Mouse (Mus musculus) A20 (cell line): ENCODE measurements around the gene Rps2.
"Not testable (repeated sequence)": the region's sequence is repeated elsewhere in the genome, so short reads cannot be mapped to it uniquely, and the experiment has no call there.

Source experiments
- DNase-seq: peaks from one replicate; pipeline ENCODE4 v3.0.0-alpha.2; 2011; ENCODE audit warnings: low read depth, low spot score

Rps2 gene

DNA sequence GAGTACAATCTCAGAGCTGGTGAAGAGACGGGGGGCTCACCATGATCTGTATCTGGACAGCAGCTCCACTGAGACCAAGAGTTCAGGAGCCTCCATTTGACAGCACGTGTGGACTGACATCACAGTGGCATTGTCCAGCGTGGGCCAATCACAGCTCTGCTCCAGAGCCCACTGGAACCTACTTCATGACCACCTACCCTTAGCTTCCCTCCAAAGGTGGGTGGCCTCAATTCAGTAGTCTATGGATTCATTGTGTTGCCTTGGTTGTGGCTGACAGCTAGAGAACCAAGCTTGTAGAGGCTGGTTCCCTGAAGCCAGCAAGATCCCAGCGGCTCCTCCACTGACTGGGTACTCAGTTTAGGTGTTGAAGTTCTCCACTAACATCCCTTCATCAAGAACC lies at the start of gene Rps2, which contains the start of gene Rnf151:
Gene Rps2, plus strand, starts transcription at position 174 of the 400 bp plus-strand sequence.
Gene Rnf151, minus strand, starts transcription at position 121 of the 400 bp plus-strand sequence.
- DNase-seq, result no peak

DNA sequence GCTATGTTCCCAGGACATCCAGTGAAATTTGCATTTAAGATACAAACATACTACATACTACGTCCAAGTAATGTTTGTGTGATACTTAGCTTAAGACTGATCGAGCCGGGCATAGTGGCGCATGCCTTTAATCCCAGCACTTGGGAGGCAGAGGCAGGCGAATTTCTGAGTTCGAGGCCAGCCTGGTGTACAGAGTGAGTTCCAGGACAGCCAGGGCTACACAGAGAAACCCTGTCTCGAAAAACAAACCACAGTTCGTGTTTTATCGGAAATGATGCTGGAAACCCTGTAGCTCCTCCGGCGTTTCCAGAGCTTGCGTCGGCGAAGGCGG lies 48.7 kb upstream of the Rps2 start:
- DNase-seq, result not testable (repeated sequence)

DNA sequence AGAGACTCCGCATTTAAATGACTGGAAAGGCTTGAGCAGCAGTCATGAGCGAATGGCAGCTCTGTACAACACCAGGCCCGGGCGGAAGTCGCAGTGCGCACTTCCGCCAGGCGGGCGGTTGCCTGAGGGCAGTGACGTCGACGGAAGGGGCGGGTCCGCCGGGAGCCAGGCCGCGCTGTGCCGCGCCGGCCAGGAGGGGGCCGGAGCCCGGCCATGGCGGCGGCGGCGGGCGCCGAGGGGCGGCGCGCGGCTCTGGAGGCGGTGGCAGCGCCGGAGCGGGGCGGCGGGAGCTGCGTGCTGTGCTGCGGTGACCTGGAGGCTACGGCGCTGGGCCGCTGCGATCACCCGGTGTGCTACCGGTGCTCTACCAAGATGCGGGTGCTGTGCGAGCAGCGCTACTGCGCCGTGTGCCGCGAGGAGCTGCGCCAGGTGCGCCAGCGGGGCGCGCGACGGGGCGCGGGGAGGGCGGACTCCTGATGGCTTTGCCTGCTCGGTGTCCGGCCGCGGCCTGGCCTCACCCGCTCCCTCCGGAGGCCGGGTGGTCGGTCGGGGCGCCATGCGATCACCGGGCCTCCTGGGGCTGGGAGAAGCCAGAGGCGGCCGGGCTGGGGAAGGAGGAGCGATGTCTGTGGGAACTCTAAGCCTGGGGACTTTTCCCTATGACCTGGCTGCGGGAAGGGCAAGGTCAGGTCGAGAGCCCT lies 48.2 kb upstream of the Rps2 start, which contains the start of gene Zfp598:
Gene Zfp598, plus strand, starts transcription at position 143 of the 701 bp plus-strand sequence.
- DNase-seq, result peak; percentile 94

DNA sequence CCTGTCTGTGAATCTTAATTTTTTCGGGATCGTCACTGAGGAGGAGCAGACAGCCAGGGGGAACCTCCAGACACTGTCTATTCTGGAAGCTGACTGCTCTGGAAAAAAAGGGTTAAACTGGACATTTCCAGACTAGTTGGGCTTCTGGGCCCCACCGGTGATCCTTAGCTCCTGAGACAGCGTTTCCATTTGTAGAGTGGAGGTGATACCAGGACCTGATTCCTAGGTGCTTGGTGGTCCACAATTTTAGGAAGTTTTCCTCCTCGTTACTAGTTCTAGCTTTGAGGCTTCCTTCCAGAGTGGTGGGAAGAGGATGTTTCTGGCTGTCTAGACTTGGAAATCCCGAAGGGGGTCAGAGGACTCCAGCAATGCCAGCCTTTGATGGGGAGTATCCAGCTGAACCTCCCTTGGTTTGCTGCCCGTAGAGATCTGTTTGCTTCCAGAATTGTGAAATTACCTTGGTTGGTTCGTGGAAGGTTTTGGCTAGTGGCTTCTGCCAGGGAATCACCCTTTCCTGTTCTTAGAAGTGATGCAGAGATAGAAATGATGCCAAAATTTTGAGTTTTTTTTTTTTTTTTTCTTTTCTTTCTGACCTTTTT lies 47.6 kb upstream of the Rps2 start:
- DNase-seq, result no peak

DNA sequence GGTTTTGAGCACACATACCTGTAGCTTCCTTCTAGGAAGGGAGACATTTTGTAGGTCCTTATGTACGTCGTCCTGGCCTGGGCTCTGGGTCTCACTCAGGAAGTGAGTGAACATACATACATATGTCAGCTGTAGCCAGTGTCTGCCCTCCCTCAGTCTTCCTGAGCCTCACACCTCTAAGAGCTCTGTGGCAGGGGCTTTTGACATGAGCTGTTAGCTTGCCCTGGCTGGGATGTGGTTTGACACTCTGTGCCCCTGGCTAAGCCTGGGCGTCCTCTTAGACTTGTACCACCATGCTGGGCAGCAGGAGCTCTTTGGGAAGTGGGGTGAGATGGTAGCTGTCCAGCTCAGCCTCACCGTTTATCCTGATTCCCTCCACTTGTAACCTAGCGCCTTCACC lies 46.6 kb upstream of the Rps2 start:
- DNase-seq, result peak; percentile 41

DNA sequence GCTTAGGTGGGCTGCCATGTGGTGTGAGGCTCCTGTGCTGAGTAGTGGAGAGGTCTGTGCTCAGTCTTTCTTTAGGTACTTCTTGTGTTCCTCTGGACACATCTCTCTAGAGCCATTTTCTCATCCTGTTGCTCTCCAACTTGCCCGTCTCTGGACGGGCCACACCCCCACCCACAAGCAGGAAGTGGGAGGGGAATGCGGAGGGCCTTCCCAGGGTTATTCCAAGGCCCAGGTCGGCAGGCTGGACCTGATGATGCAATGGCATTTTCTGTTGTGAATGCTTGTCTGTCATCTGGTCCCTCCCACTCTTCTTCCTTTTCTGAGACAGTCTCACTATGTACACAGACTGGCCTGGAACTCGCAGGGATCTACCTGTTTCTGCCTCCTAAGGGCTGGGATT lies 45.8 kb upstream of the Rps2 start:
- peak; percentile 51 for DNase-seq

GRCm38 (mm10) chr17:24674277-24674676 lies 43.6 kb upstream of the Rps2 start:
- no peak for DNase-seq

- peak; percentile 75 for DNase-seq
Observed at GRCm38 (mm10) chr17:24676187-24676586, 41.7 kb upstream of the Rps2 start.

GRCm38 (mm10) chr17:24676877-24677276 lies 41.0 kb upstream of the Rps2 start:
- DNase-seq, result no peak

DNA sequence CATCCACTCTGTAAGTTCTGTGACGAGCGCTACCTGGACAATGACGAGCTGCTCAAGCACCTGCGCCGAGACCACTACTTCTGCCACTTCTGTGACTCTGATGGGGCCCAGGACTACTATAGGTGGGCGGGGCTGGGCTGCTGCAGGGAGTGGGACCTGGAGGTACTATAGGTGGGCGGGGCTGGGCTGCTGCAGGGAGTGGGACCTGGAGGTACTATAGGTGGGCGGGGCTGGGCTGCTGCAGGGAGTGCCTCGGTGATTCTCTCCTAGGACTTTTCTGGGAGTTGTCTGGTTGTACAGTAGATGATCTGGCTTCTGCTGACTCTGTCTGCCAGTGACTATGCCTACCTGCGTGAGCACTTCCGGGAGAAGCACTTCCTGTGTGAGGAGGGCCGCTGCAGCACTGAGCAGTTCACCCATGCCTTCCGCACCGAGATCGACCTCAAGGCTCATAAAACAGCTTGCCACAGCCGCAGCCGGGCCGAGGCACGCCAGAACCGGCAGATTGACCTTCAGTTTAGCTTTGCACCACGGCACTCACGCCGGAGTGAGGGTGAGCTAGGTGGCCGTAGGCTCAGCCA lies 40.3 kb upstream of the Rps2 start:
- no peak for DNase-seq

- peak; percentile 40 for DNase-seq
Observed at GRCm38 (mm10) chr17:24686514-24686913, 31.4 kb upstream of the Rps2 start.

DNA sequence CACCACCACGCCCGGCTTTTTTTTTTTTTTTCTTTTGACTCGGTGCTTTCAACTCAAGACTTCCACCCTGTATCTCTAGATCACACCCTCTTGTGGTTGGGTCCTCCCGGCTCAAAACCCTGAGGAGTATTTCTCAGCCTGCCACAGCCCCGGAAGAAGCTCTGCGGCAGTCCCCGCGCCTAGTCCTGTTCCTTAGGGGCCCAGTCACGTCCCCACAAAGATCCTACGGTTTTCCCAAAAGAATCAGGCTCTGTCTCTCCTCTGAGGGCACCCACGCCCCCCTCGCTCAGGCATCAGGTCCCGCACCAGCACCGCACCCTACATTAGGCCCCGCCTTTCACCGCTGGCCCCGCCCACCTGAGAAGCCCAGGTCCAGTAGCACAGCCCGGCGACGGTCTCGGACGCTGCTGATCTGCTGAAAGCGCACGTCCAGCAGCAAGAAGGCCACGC lies 30.7 kb upstream of the Rps2 start:
- peak; percentile 40 for DNase-seq

GRCm38 (mm10) chr17:24687599-24687998 lies 30.3 kb upstream of the Rps2 start:
- DNase-seq, result no peak

GRCm38 (mm10) chr17:24689251-24690081 lies 28.4 kb upstream of the Rps2 start, which contains the start of gene Syngr3:
Syngr3 (minus strand) TSS chr17:24689955.
- peak; percentile 51 for DNase-seq

- no peak for DNase-seq
Observed at GRCm38 (mm10) chr17:24692385-24692784, 25.5 kb upstream of the Rps2 start.

- no peak for DNase-seq
Observed at GRCm38 (mm10) chr17:24695326-24696010, 22.4 kb upstream of the Rps2 start.

DNA sequence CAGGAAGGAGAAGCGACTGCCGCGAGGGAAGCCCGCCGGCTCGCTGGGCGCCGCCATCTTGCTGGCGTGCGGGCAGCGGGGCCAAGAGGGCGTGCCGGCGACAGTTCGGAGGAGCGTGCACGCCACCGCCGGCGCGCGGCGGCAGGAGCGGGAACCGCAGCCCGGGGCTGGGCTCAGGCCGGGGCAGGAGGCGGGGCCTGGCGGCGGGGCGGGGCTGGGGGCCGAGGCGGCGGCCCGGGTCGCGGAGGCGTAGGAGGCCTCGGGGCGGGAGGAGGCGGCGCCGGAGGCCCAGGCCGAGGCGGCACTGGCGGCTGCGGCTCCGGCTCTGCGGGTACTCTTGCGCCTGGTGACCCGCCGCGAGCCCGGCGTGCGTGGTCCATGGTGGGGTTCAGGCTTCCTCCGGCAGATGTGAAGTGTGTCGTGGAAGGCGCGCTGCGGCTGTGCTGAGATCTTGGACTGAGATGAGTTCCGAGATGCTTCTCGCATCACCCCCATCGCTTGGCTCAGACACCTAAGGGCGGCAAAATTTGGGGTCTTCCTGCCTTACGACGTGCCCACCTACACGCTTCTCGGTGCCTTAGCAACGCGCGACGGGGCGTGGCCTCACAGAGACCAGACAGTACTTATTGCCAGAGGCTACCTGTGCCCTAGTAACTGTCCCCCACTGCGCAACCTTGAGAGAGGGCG lies 21.8 kb upstream of the Rps2 start, which contains the start of the genes Gfer and Noxo1:
Gene Gfer, minus strand, starts transcription at position 146 of the 687 bp plus-strand sequence.
Gene Noxo1, plus strand, starts transcription at position 224 of the 687 bp plus-strand sequence.
- DNase-seq, result peak; percentile 89

DNA sequence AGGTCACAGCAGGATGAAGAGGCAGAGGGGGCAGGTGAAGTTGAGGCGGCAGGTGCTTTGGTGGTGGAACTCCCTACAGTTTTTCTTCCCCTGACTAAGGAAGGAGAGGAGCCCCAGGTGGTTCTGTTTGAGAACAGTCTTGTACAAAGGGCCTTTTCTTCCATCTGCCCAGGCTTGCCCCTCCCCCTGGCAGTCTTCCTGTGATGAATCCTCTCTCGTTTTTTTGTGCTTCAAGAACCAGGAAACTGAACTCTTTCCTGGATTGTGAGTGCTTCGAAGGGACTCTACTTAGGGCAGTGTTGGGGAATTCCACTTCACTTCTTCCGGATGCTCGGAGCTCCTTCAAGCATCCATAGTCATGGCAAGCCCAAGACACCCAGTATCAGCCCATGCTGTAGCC lies 19.9 kb upstream of the Rps2 start:
- no peak for DNase-seq

DNA sequence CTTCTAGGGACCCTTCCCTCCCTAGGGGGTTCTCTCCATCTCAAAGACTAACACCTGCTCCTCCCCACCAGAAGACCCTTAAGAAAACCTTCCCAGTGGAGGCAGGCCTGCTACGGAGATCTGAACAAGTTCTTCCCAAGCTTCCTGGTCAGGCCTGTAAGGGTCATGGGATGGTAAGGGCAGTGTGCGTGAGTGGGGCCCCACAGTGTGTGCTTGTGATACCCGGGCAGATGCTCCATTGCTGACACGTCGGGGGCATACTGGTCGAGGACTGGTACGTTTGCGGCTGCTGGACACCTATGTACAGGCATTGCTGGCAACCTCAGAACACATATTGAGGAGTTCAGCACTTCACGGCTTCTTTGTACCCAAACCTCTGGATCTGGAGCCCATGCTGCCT lies 19.2 kb upstream of the Rps2 start:
- no peak for DNase-seq

- DNase-seq, result no peak
Observed at GRCm38 (mm10) chr17:24699473-24699872, 18.4 kb upstream of the Rps2 start.

GRCm38 (mm10) chr17:24701251-24701650 lies 16.7 kb upstream of the Rps2 start:
- DNase-seq, result no peak
